Mouse (Mus musculus) forebrain, postnatal 0 days (tissue): ENCODE results near the gene Tekt5. TPM values are rescaled to one million over a fixed set of nuclear protein-coding genes. Genes with fewer than 3 reads are reported as not detected.

Experiments used
- ATAC-seq: fragments of 200-750 bp; cut with Nextera tagmentation; 2 replicates; pipeline ENCODE4 v1.8.0; 2017; ENCODE audit warnings: mild to moderate bottlenecking, moderate library complexity
- DNase-seq: peaks from one replicate; pipeline ENCODE4 v3.0.0-alpha.2; 2015
- H3K27ac ChIP-seq: fragments of 300-500 bp; sonication (generic); 2 replicates; pipeline ENCODE4 v1.5.1; 2014; ENCODE audit warnings: low read depth, mild to moderate bottlenecking, antibody characterized with exemption, low read length, moderate library complexity, mixed read lengths
- H3K27me3 ChIP-seq: fragments of 300-500 bp; sonication (generic); 2 replicates; pipeline ENCODE4 v1.6.1; 2014; ENCODE audit warnings: mild to moderate bottlenecking, low read length, mixed read lengths; ENCODE audit not compliant: insufficient read depth
- H3K36me3 ChIP-seq: fragments of 300-500 bp; sonication (generic); 2 replicates; pipeline ENCODE4 v1.6.1; 2014; ENCODE audit warnings: mild to moderate bottlenecking, moderate library complexity; ENCODE audit not compliant: insufficient read depth
- H3K4me1 ChIP-seq: fragments of 300-500 bp; sonication (generic); 2 replicates; pipeline ENCODE4 v1.6.1; 2014; ENCODE audit warnings: antibody characterized with exemption; ENCODE audit not compliant: insufficient read depth
- H3K4me2 ChIP-seq: fragments of 300-500 bp; sonication (generic); 2 replicates; pipeline ENCODE4 v1.6.1; 2014; ENCODE audit warnings: low read depth, mild to moderate bottlenecking, moderate library complexity
- H3K4me3 ChIP-seq: fragments of 300-500 bp; sonication (generic); 2 replicates; pipeline ENCODE4 v1.5.1; 2014; ENCODE audit warnings: low read depth, low read length, mixed read lengths
- H3K9ac ChIP-seq: fragments of 300-500 bp; sonication (generic); 2 replicates; pipeline ENCODE4 v1.6.1; 2014; ENCODE audit warnings: mild to moderate bottlenecking
- H3K9me3 ChIP-seq: fragments of 300-500 bp; sonication (generic); 2 replicates; pipeline ENCODE4 v1.6.1; 2016; ENCODE audit warnings: low read length
- CTCF ChIP-seq: sonication (generic); IDR thresholded peaks from 2 replicates; pipeline ENCODE4 v1.5.1; 2016; ENCODE audit warnings: antibody characterized with exemption, control low read depth, low read depth
- WGBS: fragments of 180-500 bp; shearing (Covaris S2); extraction: QIAGEN DNeasy Blood & Tissue Kit; methylation state at CpG from one replicate; pipeline ENCODE4 v1.1.7; 2014; 5-methylcytosine and 5-hydroxymethylcytosine counted together
- polyA plus RNA-seq: library from polyadenylated mRNA; unstranded; fragments of >200 nt; fragmentation: Nextera tagmentation; extraction: Ambion mirVana; gene quantifications from 2 replicates; pipeline ENCODE4 v1.2.1, GENCODE M21; 2015
- total RNA-seq: library from RNA; depleted of rRNA; stranded (reverse); fragments of >200 nt; gene quantifications from 2 replicates; pipeline ENCODE4 v1.2.3, GENCODE M21; 2014

Gene Tekt5
- total and polyA plus RNA-seq, 2 experiments from 2014 or later = 5.4 to 11.8 TPM

GRCm38 (mm10) chr16:10351050-10351636, 44.1 kb downstream of the Tekt5 start:
- ATAC-seq = no peak
- Histone ChIP-seq H3K27ac (no peak overlapping the region), H3K36me3 (no peaks in the 10 kb centered on the region), H3K27me3 (no peaks in the 10 kb centered on the region), H3K4me2 (no peak overlapping the region), H3K9me3 (no peaks in the 10 kb centered on the region), H3K4me3 (no peak overlapping the region), H3K9ac (no peak overlapping the region), H3K4me1 (no peaks in the 10 kb centered on the region)
- WGBS = 69% methylated on average over 9 of the region's 9 CpGs
- TF ChIP-seq CTCF = no peak
- DNase-seq = no peak

GRCm38 (mm10) chr16:10349876-10350275, 45.4 kb downstream of the Tekt5 start:
- no peaks in the 10 kb centered on the region for H3K9me3 ChIP-seq
- no peak for TF ChIP-seq CTCF
- H3K4me3 ChIP-seq = no peak overlapping the region
- H3K9ac ChIP-seq = no peak overlapping the region
- no peaks in the 10 kb centered on the region for H3K4me1 ChIP-seq
- WGBS = 77% methylated on average over 10 of the region's 10 CpGs
- no peak overlapping the region for H3K4me2 ChIP-seq
- H3K27me3 ChIP-seq = no peaks in the 10 kb centered on the region
- DNase-seq = no peak
- ATAC-seq = no peak
- H3K36me3 ChIP-seq = no peaks in the 10 kb centered on the region
- H3K27ac ChIP-seq = no peak overlapping the region

- H3K9ac ChIP-seq = no peak overlapping the region
- no peaks in the 10 kb centered on the region for H3K27me3 ChIP-seq
- ATAC-seq (no peak), DNase-seq (no peak)
- H3K4me3 ChIP-seq = no peak overlapping the region
- H3K4me2 ChIP-seq = no peak overlapping the region
- no peaks in the 10 kb centered on the region for H3K9me3 ChIP-seq
- H3K36me3 ChIP-seq = no peaks in the 10 kb centered on the region
- WGBS = 74% methylated on average over 5 of the region's 5 CpGs
- H3K27ac ChIP-seq = no peak overlapping the region
- H3K4me1 ChIP-seq = no peaks in the 10 kb centered on the region
- no peak for TF ChIP-seq CTCF
Observed at GRCm38 (mm10) chr16:10349436-10349835, 45.9 kb downstream of the Tekt5 start.

- Histone ChIP-seq H3K27me3 (no peaks in the 10 kb centered on the region), H3K9me3 (no peaks in the 10 kb centered on the region), H3K4me3 (no peak overlapping the region), H3K36me3 (no peaks in the 10 kb centered on the region), H3K4me1 (no peaks in the 10 kb centered on the region), H3K9ac (no peak overlapping the region), H3K27ac (no peak overlapping the region), H3K4me2 (no peak overlapping the region)
- WGBS = 79% methylated on average over 7 of the region's 7 CpGs
- DNase-seq (no peak), ATAC-seq (no peak)
- no peak for TF ChIP-seq CTCF
Observed at GRCm38 (mm10) chr16:10347551-10347950, 47.7 kb downstream of the Tekt5 start.

GRCm38 (mm10) chr16:10341110-10341509, 54.2 kb downstream of the Tekt5 start:
- no peak for ATAC-seq
- H3K27me3 ChIP-seq = no peaks in the 10 kb centered on the region
- 69% methylated on average over 4 of the region's 4 CpGs for WGBS
- no peak for TF ChIP-seq CTCF
- no peaks in the 10 kb centered on the region for H3K9me3 ChIP-seq
- no peak overlapping the region for H3K9ac ChIP-seq
- H3K4me2 ChIP-seq = no peak overlapping the region
- H3K36me3 ChIP-seq = no peaks in the 10 kb centered on the region
- no peak overlapping the region for H3K4me3 ChIP-seq
- H3K27ac ChIP-seq = no peak overlapping the region
- no peaks in the 10 kb centered on the region for H3K4me1 ChIP-seq
- DNase-seq = no peak

GRCm38 (mm10) chr16:10339930-10340329, 55.4 kb downstream of the Tekt5 start:
- DNase-seq = no peak
- 83% methylated on average over 10 of the region's 10 CpGs for WGBS
- no peak overlapping the region for H3K9ac ChIP-seq
- H3K9me3 ChIP-seq = no peaks in the 10 kb centered on the region
- H3K36me3 ChIP-seq = no peaks in the 10 kb centered on the region
- H3K27me3 ChIP-seq = no peaks in the 10 kb centered on the region
- no peak overlapping the region for H3K4me2 ChIP-seq
- no peaks in the 10 kb centered on the region for H3K4me1 ChIP-seq
- no peak for TF ChIP-seq CTCF
- H3K27ac ChIP-seq = no peak overlapping the region
- no peak for ATAC-seq
- H3K4me3 ChIP-seq = no peak overlapping the region

- Histone ChIP-seq H3K4me1 (no peaks in the 10 kb centered on the region), H3K36me3 (no peaks in the 10 kb centered on the region), H3K9ac (no peak overlapping the region), H3K27me3 (no peaks in the 10 kb centered on the region), H3K9me3 (no peaks in the 10 kb centered on the region), H3K4me3 (no peak overlapping the region), H3K4me2 (no peak overlapping the region), H3K27ac (no peak overlapping the region)
- 95% methylated on average over 5 of the region's 5 CpGs for whole genome bisulfite sequencing
- DNase-seq (no peak), ATAC-seq (no peak)
- TF ChIP-seq CTCF = no peak
Observed at GRCm38 (mm10) chr16:10338601-10339000, 56.7 kb downstream of the Tekt5 start.
